Mouse (Mus musculus) retina, postnatal 7 days (tissue): ENCODE measurements at regions not wholly inside any gene's neighbourhood (a gene's known extent, or its start where the extent isn't known, plus 50 kb on each side); places are given as distances from the start of the nearest gene placed in this dataset.

Experiments
- DNase-seq: peaks from one replicate; pipeline ENCODE4 v3.0.0-alpha.2; 2012; ENCODE audit warnings: low read depth, low spot score

GRCm38 (mm10) chr12:21481644-21482043, 64.2 kb upstream of the Ywhaq start:
- no peak for DNase-seq

- DNase-seq, result no peak
Measured at GRCm38 (mm10) chr12:21480226-21480625, 62.8 kb upstream of the Ywhaq start.

- no peak for DNase-seq
Measured at GRCm38 (mm10) chr12:21479251-21479650, 61.8 kb upstream of the Ywhaq start.

- DNase-seq, result no peak
Measured at GRCm38 (mm10) chr12:21476516-21476915, 59.1 kb upstream of the Ywhaq start.

- DNase-seq, result no peak
Measured at GRCm38 (mm10) chr12:21472951-21473710, 55.7 kb upstream of the Ywhaq start.

- DNase-seq, result peak; percentile 6
Measured at GRCm38 (mm10) chr12:21472487-21472886, 55.0 kb upstream of the Ywhaq start.

GRCm38 (mm10) chr12:21471986-21472385, 54.5 kb upstream of the Ywhaq start:
- DNase-seq, result no peak

- no peak for DNase-seq
Measured at GRCm38 (mm10) chr12:21470286-21470685, 52.8 kb upstream of the Ywhaq start.
